Mouse (Mus musculus) liver, embryonic 15.5 days (tissue): ENCODE data around the gene Gm20388. TPM values are rescaled to one million over a fixed set of nuclear protein-coding genes. Genes with fewer than 3 reads are reported as not detected.

Experiments
- ATAC-seq: fragments of 200-750 bp; cut with Nextera tagmentation; 2 replicates; pipeline ENCODE4 v1.8.0; 2017; ENCODE audit warnings: moderate number of reproducible peaks, mild to moderate bottlenecking, moderate library complexity; ENCODE audit not compliant: insufficient read depth
- H3K27ac ChIP-seq: fragments of 300-500 bp; sonication (generic); replicated peaks from 2 replicates; pipeline ENCODE4 v1.5.1; 2015; ENCODE audit warnings: mild to moderate bottlenecking, inconsistent platforms
- H3K27me3 ChIP-seq: fragments of 300-500 bp; sonication (generic); 2 replicates; pipeline ENCODE4 v1.6.1; 2015; ENCODE audit warnings: mild to moderate bottlenecking, inconsistent platforms
- H3K36me3 ChIP-seq: fragments of 300-500 bp; sonication (generic); replicated peaks from 2 replicates; pipeline ENCODE4 v1.6.1; 2015; ENCODE audit warnings: moderate library complexity, mild to moderate bottlenecking, inconsistent platforms
- H3K4me1 ChIP-seq: fragments of 300-500 bp; sonication (generic); replicated peaks from 2 replicates; pipeline ENCODE4 v1.6.1; 2015; ENCODE audit warnings: inconsistent platforms
- H3K4me2 ChIP-seq: fragments of 300-500 bp; sonication (generic); 2 replicates; pipeline ENCODE4 v1.6.1; 2015; ENCODE audit warnings: moderate library complexity, mild to moderate bottlenecking, inconsistent platforms
- H3K4me3 ChIP-seq: fragments of 300-500 bp; sonication (generic); replicated peaks from 2 replicates; pipeline ENCODE4 v1.5.1; 2015; ENCODE audit warnings: mild to moderate bottlenecking, inconsistent platforms
- H3K9ac ChIP-seq: fragments of 300-500 bp; sonication (generic); 2 replicates; pipeline ENCODE4 v1.6.1; 2015; ENCODE audit warnings: moderate library complexity, mild to moderate bottlenecking, inconsistent platforms
- H3K9me3 ChIP-seq: fragments of 300-500 bp; sonication (generic); replicated peaks from 2 replicates; pipeline ENCODE4 v1.6.1; 2016; ENCODE audit warnings: inconsistent platforms
- WGBS: fragments of 180-500 bp; shearing (Covaris S2); methylation state at CpG from one replicate; pipeline ENCODE4 v1.1.7; 2015; ENCODE audit warnings: mixed read lengths; ENCODE audit not compliant: insufficient replicate concordance; 5-methylcytosine and 5-hydroxymethylcytosine counted together
- polyA plus RNA-seq: library from polyadenylated mRNA; unstranded; fragments of >200 nt; fragmentation: Nextera tagmentation; extraction: Ambion mirVana; gene quantifications from 2 replicates; pipeline ENCODE4 v1.2.1, GENCODE M21; 2015

Gene Gm20388
- polyA plus RNA-seq, 1 experiment from 2014 or later: not detected

DNA sequence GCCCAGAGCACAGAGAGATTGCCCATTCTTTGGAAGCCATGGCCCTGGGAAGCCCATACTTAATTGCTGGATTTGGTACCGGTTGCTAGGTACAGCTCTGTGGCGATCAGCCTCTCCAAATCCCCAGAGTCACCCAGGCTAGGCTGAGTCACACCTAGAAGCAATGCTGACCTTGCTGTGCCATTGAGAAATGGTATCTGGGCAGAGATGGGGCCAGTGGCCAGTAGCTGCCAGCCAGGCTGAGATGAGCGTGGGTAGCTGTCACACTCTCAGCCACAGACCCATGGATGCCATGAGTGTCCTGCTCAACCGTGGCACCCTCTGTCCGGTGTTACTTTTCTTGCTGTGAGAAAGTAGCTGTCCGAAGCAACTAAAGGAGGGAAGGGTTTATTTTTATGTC lies 2127.4 kb downstream of the Gm20388 start:
- no peaks in the 10 kb centered on the region for H3K36me3 ChIP-seq
- ATAC-seq: no peak
- 67% methylated on average over 6 of the region's 6 CpGs for WGBS
- no peak overlapping the region for H3K4me2 ChIP-seq
- no peaks in the 10 kb centered on the region for H3K9me3 ChIP-seq
- H3K27me3 ChIP-seq: peaks cover 18% of the 10 kb centered on the region
- no peak overlapping the region for H3K9ac ChIP-seq
- H3K4me1 ChIP-seq: no peaks in the 10 kb centered on the region
- H3K4me3 ChIP-seq: no peak overlapping the region
- H3K27ac ChIP-seq: no peak overlapping the region

DNA sequence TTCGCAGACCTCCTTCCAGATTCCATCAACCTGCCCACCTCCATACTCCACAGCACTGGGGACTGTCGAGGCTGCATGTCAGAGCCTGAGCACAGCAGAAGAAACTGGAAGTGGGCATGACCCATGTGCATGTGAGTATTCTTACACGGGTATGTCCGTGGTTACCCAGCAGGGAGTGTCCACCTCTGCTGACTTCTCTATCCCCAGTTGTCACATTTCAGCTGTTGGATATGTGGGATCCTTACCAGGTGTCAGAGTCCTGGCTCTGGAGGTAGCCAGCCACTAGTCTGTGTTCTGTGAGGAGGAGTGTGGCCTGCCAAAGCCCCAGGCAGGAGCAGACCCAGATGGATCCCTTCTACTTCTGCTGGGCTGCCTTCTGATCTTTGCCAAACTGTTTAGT lies 2128.8 kb downstream of the Gm20388 start:
- H3K27me3 ChIP-seq: peaks cover 26% of the 10 kb centered on the region
- no peak for ATAC-seq
- H3K27ac ChIP-seq: no peak overlapping the region
- no peaks in the 10 kb centered on the region for H3K4me1 ChIP-seq
- H3K36me3 ChIP-seq: no peaks in the 10 kb centered on the region
- H3K4me2 ChIP-seq: no peak overlapping the region
- WGBS: 47% methylated on average over 4 of the region's 4 CpGs
- no peak overlapping the region for H3K9ac ChIP-seq
- H3K9me3 ChIP-seq: no peaks in the 10 kb centered on the region
- no peak overlapping the region for H3K4me3 ChIP-seq

DNA sequence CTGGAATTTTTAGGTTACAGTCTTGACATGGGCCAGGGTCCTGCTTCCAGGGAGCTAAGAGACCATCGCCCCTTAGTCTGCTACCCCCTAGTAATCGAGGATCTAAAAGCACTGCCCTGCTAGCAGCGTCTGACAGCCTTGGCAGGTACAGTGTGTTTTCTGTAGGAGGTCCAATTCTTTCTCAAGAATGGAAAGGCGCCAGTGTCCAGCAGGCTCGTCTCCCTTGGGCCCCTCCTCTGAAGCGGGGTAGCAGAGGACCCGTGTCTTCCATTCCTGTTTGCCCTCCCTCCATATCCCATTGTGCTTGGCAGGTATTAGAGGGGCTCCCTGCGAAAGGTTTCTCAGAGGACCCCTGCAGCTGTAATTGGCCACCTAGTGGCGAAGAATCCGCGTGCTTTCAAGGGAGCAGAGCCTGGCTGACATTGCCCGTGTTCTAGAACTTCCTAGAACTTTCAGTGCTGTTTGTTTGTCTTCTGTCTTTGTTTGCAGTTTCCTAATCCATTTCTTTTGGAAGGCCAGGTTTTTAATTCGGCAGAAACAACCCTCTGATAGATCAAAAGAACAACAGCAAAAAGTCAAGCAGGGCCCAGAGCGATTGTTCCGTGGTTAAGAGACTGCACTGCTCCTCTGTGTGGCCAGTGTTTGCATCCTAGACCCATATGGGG lies 2136.7 kb downstream of the Gm20388 start:
- Histone ChIP-seq H3K36me3 (no peaks in the 10 kb centered on the region), H3K4me2 (no peak overlapping the region), H3K9ac (no peak overlapping the region), H3K4me3 (no peak overlapping the region), H3K27me3 (peaks cover 15% of the 10 kb centered on the region), H3K27ac (no peak overlapping the region), H3K4me1 (no peaks in the 10 kb centered on the region), H3K9me3 (no peaks in the 10 kb centered on the region)
- 52% methylated on average over 15 of the region's 15 CpGs for WGBS
- no peak for ATAC-seq

DNA sequence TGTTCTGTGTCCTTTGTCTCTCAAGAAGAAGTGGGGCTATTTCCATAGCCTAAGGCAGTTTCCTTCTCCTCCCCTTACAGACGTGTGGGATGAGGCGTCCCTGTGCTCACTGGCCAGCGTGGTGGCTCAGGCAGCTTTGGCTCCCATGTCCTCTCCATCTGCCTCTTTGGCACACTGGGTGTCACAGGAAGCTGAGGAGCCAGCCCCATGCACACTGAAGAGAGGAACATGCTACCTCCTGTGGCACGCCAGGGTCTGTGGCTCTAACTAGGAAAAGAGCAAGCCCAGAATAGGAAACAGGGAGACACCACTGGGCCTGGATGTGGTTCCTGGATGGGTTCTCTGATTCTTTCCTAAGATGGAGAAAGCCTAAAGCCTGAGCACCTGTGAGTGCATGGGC lies 2138.6 kb downstream of the Gm20388 start:
- Histone ChIP-seq H3K4me1 (no peaks in the 10 kb centered on the region), H3K9me3 (no peaks in the 10 kb centered on the region), H3K27me3 (no peaks in the 10 kb centered on the region), H3K4me3 (no peak overlapping the region), H3K27ac (no peak overlapping the region), H3K9ac (no peak overlapping the region), H3K36me3 (no peaks in the 10 kb centered on the region), H3K4me2 (no peak overlapping the region)
- no peak for ATAC-seq
- WGBS: 69% methylated on average over 4 of the region's 4 CpGs

DNA sequence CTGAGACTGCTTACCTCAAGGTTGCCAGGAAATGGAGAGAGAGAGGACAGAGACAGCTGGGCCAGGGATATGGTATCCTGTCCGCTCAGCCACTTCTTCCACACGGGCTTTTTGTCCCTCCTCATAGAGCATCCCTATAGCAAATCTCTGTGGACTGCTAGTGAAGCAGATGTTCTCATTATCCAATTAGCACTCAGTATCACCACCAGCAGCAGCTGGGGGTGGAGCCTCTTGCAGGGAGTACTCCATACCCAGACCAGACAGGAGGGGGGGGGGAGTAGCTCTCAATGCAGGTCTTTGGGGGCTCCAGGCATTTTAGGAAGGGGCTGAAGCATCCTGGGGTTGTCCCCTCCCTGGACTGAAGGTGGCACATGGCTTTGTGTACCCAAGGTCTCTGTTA lies 2139.3 kb downstream of the Gm20388 start:
- 47% methylated on average over 2 of the region's 2 CpGs for WGBS
- ATAC-seq: no peak

DNA sequence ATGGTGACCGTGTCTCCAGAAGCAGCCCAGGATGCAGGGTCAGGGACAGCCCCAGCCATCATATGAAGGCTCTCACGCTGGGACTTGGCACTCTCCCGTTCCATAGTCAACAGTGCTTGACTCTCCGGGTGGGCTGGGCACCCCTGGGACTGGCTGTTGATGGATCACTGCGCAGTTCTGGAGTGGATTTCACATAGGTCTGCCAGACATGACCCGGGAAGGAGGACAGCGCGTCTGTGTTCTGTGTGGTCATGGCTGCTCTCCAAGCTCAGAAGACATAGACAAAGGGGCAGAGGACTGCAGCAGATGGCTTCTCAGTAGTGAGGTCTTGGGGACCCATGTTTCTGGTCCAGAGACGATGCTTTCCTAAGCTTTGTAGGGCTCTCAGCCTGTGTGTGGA lies 2140.0 kb downstream of the Gm20388 start:
- Histone ChIP-seq H3K4me3 (no peak overlapping the region), H3K9me3 (no peaks in the 10 kb centered on the region), H3K27ac (no peak overlapping the region), H3K4me1 (no peaks in the 10 kb centered on the region), H3K4me2 (no peak overlapping the region), H3K36me3 (no peaks in the 10 kb centered on the region), H3K27me3 (no peaks in the 10 kb centered on the region), H3K9ac (no peak overlapping the region)
- no peak for ATAC-seq
- 77% methylated on average over 9 of the region's 9 CpGs for WGBS

More for the DNA sequence above, 2139.3 kb downstream of the Gm20388 start:
- Histone ChIP-seq H3K4me1 (no peaks in the 10 kb centered on the region), H3K36me3 (no peaks in the 10 kb centered on the region), H3K27me3 (no peaks in the 10 kb centered on the region), H3K9me3 (no peaks in the 10 kb centered on the region), H3K27ac (no peak overlapping the region), H3K4me3 (no peak overlapping the region), H3K9ac (no peak overlapping the region), H3K4me2 (no peak overlapping the region)

DNA sequence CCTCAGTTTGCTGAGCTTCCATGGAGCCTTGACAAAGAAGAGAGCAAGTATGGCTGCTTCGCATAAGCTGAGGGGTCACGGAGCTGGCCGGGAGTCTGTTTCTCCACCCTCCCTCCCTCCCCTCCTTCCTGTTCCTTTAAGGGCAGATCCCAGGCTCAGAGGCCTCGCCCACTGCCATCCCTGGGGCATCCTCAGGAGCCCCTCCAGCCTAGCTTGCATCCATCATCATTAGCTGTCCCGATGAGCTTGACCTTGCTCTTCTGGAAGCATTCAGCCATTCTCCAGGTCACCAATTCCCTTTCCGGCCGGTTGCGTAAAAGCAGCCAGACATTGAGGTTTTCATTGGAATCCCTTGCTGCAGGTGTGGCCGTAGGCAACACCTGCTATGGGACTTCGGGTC lies 2144.7 kb downstream of the Gm20388 start:
- no peak overlapping the region for H3K9ac ChIP-seq
- no peaks in the 10 kb centered on the region for H3K36me3 ChIP-seq
- no peak for ATAC-seq
- WGBS: 51% methylated on average over 10 of the region's 10 CpGs
- H3K27me3 ChIP-seq: no peaks in the 10 kb centered on the region
- H3K4me1 ChIP-seq: no peaks in the 10 kb centered on the region
- no peak overlapping the region for H3K4me3 ChIP-seq
- no peak overlapping the region for H3K27ac ChIP-seq
- no peaks in the 10 kb centered on the region for H3K9me3 ChIP-seq
- H3K4me2 ChIP-seq: no peak overlapping the region

DNA sequence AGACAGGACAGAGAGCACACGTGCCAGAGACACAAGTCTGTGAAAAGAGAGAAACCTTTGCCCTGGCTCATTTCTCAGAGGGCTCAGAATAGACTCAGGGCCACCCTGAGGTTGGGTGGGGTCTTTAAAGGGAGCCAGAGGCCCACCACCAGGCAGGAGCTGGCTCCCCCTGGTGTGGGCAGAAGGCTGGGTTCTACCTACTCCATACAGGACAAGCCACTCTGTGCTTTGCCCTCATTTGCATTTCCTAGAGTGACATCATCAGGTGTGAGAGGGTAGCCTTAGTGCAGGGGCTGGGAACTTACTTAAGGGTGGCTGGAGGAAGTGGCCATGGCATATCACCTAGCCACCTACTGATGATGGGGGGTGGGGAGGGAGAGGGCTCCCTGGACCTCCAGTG lies 2145.5 kb downstream of the Gm20388 start:
- H3K27me3 ChIP-seq: no peaks in the 10 kb centered on the region
- no peak for ATAC-seq
- H3K4me2 ChIP-seq: no peak overlapping the region
- 30% methylated on average over 1 of the region's 1 CpGs for WGBS
- H3K9me3 ChIP-seq: no peaks in the 10 kb centered on the region
- H3K4me1 ChIP-seq: no peaks in the 10 kb centered on the region
- no peak overlapping the region for H3K27ac ChIP-seq
- H3K36me3 ChIP-seq: no peaks in the 10 kb centered on the region
- H3K9ac ChIP-seq: no peak overlapping the region
- H3K4me3 ChIP-seq: no peak overlapping the region

DNA sequence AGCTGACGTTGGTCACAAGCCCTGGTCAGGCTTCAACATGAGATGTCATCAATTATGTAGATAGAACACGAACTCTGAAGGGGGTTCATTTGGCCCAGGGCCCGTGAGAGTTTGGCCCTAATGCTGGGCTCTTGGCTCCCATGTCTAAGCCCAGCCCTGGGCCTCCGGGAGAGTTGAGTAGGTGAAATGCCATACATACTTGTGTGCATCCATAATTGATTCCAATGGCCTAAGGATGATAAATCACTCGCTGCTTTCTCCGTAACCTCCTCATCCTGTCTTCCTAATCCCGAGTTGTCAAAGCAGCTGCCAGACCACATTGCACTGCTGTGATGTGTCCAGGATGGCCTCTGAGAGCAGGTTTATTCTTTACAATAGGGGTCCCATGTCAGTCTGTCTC lies 2146.2 kb downstream of the Gm20388 start:
- Histone ChIP-seq H3K9ac (no peak overlapping the region), H3K9me3 (no peaks in the 10 kb centered on the region), H3K36me3 (no peaks in the 10 kb centered on the region), H3K4me3 (no peak overlapping the region), H3K4me1 (no peaks in the 10 kb centered on the region), H3K27ac (no peak overlapping the region), H3K27me3 (no peaks in the 10 kb centered on the region), H3K4me2 (no peak overlapping the region)
- no peak for ATAC-seq
- WGBS: 54% methylated on average over 7 of the region's 7 CpGs

DNA sequence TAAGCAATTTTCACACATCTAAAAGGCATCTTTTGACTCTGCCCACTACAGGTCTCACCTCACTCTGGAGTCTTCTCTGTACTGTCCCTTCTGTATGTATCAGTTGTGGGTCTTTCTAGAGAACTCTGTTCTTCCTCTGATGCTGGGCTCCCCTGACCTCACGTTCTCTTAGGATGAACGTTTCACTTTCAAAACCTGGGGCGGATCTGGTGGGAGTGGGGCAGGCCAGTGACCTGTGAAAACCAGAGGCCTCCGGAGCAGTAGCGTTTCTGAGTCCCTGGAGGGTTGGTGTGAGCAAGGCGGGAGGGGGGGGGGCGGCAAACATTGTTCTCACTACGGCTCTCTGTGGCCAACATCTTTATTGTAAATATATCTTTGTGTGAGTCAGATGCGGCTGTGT lies 2147.9 kb downstream of the Gm20388 start:
- WGBS: 52% methylated on average over 9 of the region's 9 CpGs
- Histone ChIP-seq H3K4me1 (0 out of 2 replicates have a peak, but pooled peaks cover 4% of the 10 kb centered on the region), H3K9me3 (no peaks in the 10 kb centered on the region), H3K9ac (no peak overlapping the region), H3K36me3 (no peaks in the 10 kb centered on the region), H3K27ac (no peak overlapping the region), H3K27me3 (no peaks in the 10 kb centered on the region), H3K4me3 (no peak overlapping the region), H3K4me2 (no peak overlapping the region)
- no peak for ATAC-seq

DNA sequence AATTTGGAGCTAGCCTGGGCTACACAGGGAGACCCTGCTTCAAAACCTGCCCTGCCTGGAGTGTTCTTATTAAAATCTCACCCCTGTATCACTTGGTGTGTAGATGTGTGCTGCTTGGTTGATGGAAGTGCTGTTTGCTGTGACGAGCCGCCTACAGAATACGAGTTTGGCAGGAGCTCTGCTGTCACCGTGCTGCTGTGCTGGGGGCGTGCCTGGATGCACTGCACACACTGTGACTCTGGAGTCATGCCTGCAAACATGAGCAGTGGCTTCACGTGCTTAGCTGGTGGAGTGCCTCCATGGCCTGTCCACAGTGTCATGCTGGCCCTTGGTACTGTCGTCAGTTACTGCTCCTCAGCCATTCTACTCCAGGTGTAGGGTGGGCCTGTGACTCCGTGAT lies 2148.3 kb downstream of the Gm20388 start:
- 64% methylated on average over 8 of the region's 8 CpGs for WGBS
- H3K9me3 ChIP-seq: no peaks in the 10 kb centered on the region
- H3K27ac ChIP-seq: no peak overlapping the region
- no peak for ATAC-seq
- no peak overlapping the region for H3K4me2 ChIP-seq
- no peaks in the 10 kb centered on the region for H3K27me3 ChIP-seq
- no peak overlapping the region for H3K9ac ChIP-seq
- no peaks in the 10 kb centered on the region for H3K36me3 ChIP-seq
- H3K4me3 ChIP-seq: no peak overlapping the region
- H3K4me1 ChIP-seq: 0 out of 2 replicates have a peak, but pooled peaks cover 4% of the 10 kb centered on the region
